Mouse (Mus musculus) neural tube, embryonic 13.5 days (tissue): ENCODE results near the gene Ttll1. TPM values are rescaled to one million over a fixed set of nuclear protein-coding genes. Genes with fewer than 3 reads are reported as not detected.

ENCODE experiments used
- ATAC-seq: fragments of 200-750 bp; cut with Nextera tagmentation; 2 replicates; pipeline ENCODE4 v1.8.0; 2017; ENCODE audit warnings: low read depth, mild to moderate bottlenecking, moderate TSS enrichment, moderate library complexity
- H3K27ac ChIP-seq: fragments of 300-500 bp; sonication (generic); replicated peaks from 2 replicates; pipeline ENCODE4 v1.5.1; 2015; ENCODE audit warnings: moderate library complexity, mild to moderate bottlenecking, inconsistent platforms
- H3K27me3 ChIP-seq: fragments of 300-500 bp; sonication (generic); 2 replicates; pipeline ENCODE4 v1.6.1; 2015; ENCODE audit warnings: mild to moderate bottlenecking, inconsistent platforms
- H3K36me3 ChIP-seq: fragments of 300-500 bp; sonication (generic); 2 replicates; pipeline ENCODE4 v1.6.1; 2015; ENCODE audit warnings: mild to moderate bottlenecking, inconsistent platforms
- H3K4me1 ChIP-seq: fragments of 300-500 bp; sonication (generic); replicated peaks from 2 replicates; pipeline ENCODE4 v1.6.1; 2015; ENCODE audit warnings: inconsistent platforms
- H3K4me2 ChIP-seq: fragments of 300-500 bp; sonication (generic); 2 replicates; pipeline ENCODE4 v1.6.1; 2015; ENCODE audit warnings: inconsistent platforms, mild to moderate bottlenecking, moderate library complexity
- H3K4me3 ChIP-seq: fragments of 300-500 bp; sonication (generic); 2 replicates; pipeline ENCODE4 v1.5.1; 2015; ENCODE audit warnings: mild to moderate bottlenecking, inconsistent platforms
- H3K9ac ChIP-seq: fragments of 300-500 bp; sonication (generic); 2 replicates; pipeline ENCODE4 v1.6.1; 2015; ENCODE audit warnings: moderate library complexity, mild to moderate bottlenecking, inconsistent platforms
- H3K9me3 ChIP-seq: fragments of 300-500 bp; sonication (generic); 2 replicates; pipeline ENCODE4 v1.6.1; 2016; ENCODE audit warnings: inconsistent platforms
- WGBS: fragments of 180-500 bp; shearing (Covaris S2); methylation state at CpG from one replicate; pipeline ENCODE4 v1.1.7; 2015; 5-methylcytosine and 5-hydroxymethylcytosine counted together
- polyA plus RNA-seq: library from polyadenylated mRNA; unstranded; fragments of >200 nt; fragmentation: Nextera tagmentation; extraction: Ambion mirVana; gene quantifications from 2 replicates; pipeline ENCODE4 v1.2.1, GENCODE M21; 2015

The Ttll1 gene
- polyA plus RNA-seq = 107 and 108 TPM in 2 replicates

DNA sequence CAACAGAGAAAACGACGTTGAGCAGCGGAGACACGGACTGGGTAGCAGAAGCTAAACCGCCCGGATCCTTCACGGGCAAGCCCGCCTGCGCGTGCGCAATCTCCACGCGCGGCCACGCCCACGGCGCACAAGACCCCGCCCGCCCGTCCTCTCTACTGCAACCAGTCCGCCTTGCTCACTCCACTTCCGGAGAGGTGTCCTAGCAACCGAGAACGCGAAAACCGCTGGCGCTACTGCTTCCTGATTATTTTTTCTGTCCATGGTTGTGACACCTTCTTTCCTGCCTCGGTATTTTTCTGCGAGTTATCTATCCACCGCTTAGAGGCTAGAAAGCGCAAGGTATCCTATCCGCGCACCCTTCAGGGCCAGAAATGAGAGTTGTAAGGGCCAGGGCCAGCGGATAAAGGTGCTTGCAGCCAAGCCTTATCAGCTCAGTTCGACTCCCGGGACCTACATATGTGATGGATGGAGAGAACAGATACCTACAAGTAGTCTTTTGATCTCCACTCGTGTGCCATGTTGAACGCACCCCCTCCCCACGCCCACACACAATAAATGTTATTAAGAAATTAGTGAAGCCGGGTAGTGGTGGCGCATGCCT lies at the start of gene Ttll1:
Gene Ttll1, minus strand, starts transcription at position 89 of the 601 bp plus-strand sequence.
- Histone ChIP-seq H3K4me1 (peaks cover 32% of the 10 kb centered on the region), H3K27ac (peak within 1 kb of the TSS; percentile 94), H3K36me3 (peaks cover 4% of the 10 kb centered on the region; the same call in 1 of the 2 replicates), H3K9me3 (no peaks in the 10 kb centered on the region), H3K27me3 (peaks cover 3% of the 10 kb centered on the region; the same call in 1 of the 2 replicates), H3K4me3 (peak within 1 kb of the TSS; percentile 67), H3K9ac (peak within 1 kb of the TSS; percentile 85), H3K4me2 (peak within 1 kb of the TSS; percentile 68)
- WGBS = 13% methylated on average over 41 of the region's 41 CpGs
- peak; percentile 96 for ATAC-seq

- H3K4me2 ChIP-seq = peak overlapping the region; percentile 82
- WGBS = under 1% methylated on average over 68 of the region's 74 CpGs
- peak overlapping the region; percentile 90 for H3K4me3 ChIP-seq
- H3K4me1 ChIP-seq = peaks cover 14% of the 10 kb centered on the region
- peak overlapping the region; percentile 97 for H3K27ac ChIP-seq
- no peaks in the 10 kb centered on the region for H3K9me3 ChIP-seq
- H3K36me3 ChIP-seq = peaks cover 31% of the 10 kb centered on the region
- ATAC-seq = peak; percentile 88
- peak overlapping the region; percentile 98 for H3K9ac ChIP-seq
- no peaks in the 10 kb centered on the region for H3K27me3 ChIP-seq
These were observed 44.7 kb upstream of the Ttll1 start for GRCm38 (mm10) chr15:83555161-83555974.

DNA sequence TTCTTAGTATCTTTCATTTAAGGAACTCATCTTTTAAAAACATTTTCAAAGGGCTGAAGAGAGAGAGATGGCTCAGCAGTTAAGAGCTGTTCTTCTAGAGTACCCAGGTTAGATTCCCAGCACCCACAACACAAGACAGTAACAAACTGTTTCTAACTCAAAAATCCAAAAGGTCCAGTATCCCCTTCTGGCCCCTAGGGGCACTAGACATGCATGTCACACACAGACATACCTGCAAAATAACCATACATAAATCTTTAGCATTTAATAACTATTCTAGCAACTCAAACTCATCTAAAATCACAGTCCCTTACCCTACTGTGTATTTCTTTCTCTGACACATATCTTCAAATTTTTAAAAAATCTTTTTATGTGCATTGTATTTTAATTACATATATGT lies 43.1 kb upstream of the Ttll1 start:
- Histone ChIP-seq H3K36me3 (peaks cover 47% of the 10 kb centered on the region), H3K27me3 (no peaks in the 10 kb centered on the region), H3K9ac (no peak overlapping the region), H3K4me1 (peaks cover 14% of the 10 kb centered on the region), H3K4me2 (no peak overlapping the region), H3K27ac (no peak overlapping the region), H3K4me3 (no peak overlapping the region), H3K9me3 (no peaks in the 10 kb centered on the region)
- no peak for ATAC-seq

DNA sequence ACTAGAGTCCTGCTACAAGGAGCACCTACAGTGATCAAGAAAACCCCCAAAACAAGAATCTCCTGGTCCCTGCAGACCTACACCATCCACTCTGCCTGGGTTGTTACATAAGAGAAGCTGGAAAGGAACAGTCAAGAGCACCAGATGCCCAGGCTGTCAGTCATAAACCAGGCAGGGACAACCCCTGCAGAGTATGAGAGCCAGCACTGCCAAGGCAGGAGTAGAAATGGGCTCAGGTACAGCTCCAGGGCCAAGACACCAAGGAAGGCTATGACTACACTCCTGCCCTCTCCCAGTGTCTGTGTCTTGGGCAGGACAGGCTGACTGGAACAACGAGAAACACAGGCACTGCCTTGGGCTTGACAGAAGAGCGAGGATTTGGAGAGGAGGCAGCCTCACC lies 39.4 kb upstream of the Ttll1 start:
- Histone ChIP-seq H3K4me1 (peaks cover 10% of the 10 kb centered on the region), H3K4me2 (no peak overlapping the region), H3K36me3 (peaks cover 84% of the 10 kb centered on the region), H3K9ac (no peak overlapping the region), H3K27me3 (no peaks in the 10 kb centered on the region), H3K9me3 (no peaks in the 10 kb centered on the region), H3K4me3 (no peak overlapping the region), H3K27ac (no peak overlapping the region)
- ATAC-seq = no peak
- 86% methylated on average over 2 of the region's 2 CpGs for WGBS

DNA sequence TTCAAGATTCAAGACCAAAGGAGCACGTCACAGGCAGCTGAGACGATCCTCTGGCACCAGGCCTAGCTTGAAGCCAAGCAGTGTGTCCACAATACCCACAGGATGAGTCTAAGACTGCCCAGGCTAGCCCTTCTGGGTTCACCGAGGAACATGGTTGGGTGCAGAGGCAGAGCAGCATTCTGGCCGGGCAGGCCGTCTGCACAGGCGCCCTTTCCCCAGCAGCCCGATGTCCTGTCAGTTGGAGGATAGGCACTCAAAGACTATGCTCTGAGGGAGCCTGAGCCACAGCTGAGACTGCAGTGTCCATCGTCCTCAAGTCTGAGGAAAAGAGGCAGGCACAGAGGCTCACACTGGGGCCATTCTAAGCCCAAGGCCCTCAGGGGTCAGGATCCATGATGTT lies 36.5 kb upstream of the Ttll1 start:
- 87% methylated on average over 8 of the region's 8 CpGs for WGBS
- Histone ChIP-seq H3K27me3 (no peaks in the 10 kb centered on the region), H3K4me3 (no peak overlapping the region), H3K9ac (no peak overlapping the region), H3K4me2 (no peak overlapping the region), H3K36me3 (peaks cover 74% of the 10 kb centered on the region), H3K9me3 (no peaks in the 10 kb centered on the region), H3K4me1 (no peaks in the 10 kb centered on the region), H3K27ac (no peak overlapping the region)
- no peak for ATAC-seq

DNA sequence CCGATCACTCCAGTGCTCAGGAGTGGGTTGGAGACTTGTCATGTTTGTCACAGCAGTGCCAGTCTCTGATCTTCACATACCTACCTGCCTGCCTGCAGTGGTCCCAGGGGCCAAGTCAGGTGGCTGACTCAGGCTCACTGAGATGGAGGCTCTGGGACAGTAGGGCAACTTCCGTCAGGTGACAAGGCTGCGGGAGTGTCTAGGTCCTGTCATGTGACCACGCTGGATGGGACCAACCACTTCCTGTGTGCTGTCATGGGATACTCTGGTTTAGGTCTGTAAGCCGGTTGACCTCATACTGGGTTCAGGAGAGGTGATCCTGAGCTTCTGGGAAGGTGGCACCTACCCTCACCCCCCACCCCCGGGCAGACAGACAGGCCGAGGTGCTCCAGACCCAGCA lies 35.3 kb upstream of the Ttll1 start:
- Histone ChIP-seq H3K9me3 (no peaks in the 10 kb centered on the region), H3K27me3 (no peaks in the 10 kb centered on the region), H3K4me2 (no peak overlapping the region), H3K36me3 (peaks cover 63% of the 10 kb centered on the region), H3K4me3 (no peak overlapping the region), H3K9ac (no peak overlapping the region), H3K4me1 (no peaks in the 10 kb centered on the region), H3K27ac (no peak overlapping the region)
- ATAC-seq = no peak
- 91% methylated on average over 7 of the region's 7 CpGs for WGBS

DNA sequence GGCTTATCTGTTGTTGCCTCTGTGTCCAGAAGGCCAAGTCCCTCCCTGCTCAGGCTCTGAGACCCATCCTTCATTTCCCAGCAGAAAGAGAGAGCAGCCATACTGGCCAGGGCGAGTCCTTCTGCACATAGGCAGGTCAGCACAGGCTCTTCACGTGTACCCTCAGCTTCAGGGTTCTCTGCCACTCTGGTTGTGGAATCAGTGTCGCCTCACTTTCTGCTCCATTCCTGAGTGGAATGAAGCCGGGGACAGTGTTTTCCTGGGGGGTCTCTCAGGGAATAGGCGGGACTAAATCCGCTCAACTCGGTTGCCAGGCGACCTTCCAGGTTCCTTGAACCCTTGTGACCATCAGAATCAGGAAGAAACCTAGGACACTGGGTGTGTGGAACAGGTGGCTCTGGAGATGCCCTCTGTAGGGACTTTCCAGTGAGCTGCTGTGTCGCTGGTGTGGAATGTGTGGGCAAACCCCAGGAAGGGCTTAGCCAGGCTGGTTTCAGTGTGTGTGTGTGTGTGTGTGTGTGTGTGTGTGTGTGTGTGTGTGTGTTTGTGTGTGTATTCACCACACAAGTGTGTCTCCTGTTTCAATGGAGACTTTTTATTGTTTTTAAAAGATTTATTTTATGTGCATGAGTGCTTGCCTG lies 31.1 kb upstream of the Ttll1 start:
- Histone ChIP-seq H3K9me3 (no peaks in the 10 kb centered on the region), H3K9ac (no peak overlapping the region), H3K27ac (no peak overlapping the region), H3K4me2 (no peak overlapping the region), H3K27me3 (no peaks in the 10 kb centered on the region), H3K4me3 (no peak overlapping the region), H3K4me1 (no peaks in the 10 kb centered on the region), H3K36me3 (peaks cover 20% of the 10 kb centered on the region)
- WGBS = 81% methylated on average over 9 of the region's 9 CpGs
- ATAC-seq = no peak

DNA sequence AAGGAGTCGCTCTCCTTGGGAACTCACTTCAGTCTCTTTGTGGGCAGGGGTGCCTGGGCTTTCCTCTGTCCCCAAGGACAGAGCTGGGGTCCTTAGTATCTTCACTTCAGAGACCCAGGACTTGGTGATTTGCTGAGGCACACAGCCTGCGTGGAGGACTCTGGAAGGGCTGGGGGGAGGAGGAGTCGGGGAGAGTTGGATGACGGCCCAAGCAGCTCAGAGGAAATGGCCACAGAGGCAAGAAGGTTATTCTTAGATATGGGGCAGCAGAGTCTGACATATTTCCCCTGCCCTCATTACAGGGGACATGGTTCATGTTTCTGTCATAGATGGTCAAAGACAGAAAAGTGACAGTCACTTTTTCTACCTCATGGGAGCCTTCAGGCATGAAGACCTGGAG lies 29.2 kb upstream of the Ttll1 start:
- WGBS = 90% methylated on average over 4 of the region's 4 CpGs
- Histone ChIP-seq H3K9ac (no peak overlapping the region), H3K4me1 (no peaks in the 10 kb centered on the region), H3K9me3 (no peaks in the 10 kb centered on the region), H3K4me2 (no peak overlapping the region), H3K27ac (no peak overlapping the region), H3K36me3 (0 out of 2 replicates have a peak, but pooled peaks cover 1% of the 10 kb centered on the region), H3K4me3 (no peak overlapping the region), H3K27me3 (no peaks in the 10 kb centered on the region)
- no peak for ATAC-seq

GRCm38 (mm10) chr15:83538855-83539254 lies 28.2 kb upstream of the Ttll1 start:
- Histone ChIP-seq H3K9me3 (no peaks in the 10 kb centered on the region), H3K9ac (no peak overlapping the region), H3K4me1 (no peaks in the 10 kb centered on the region), H3K4me2 (no peak overlapping the region), H3K36me3 (no peaks in the 10 kb centered on the region), H3K27me3 (no peaks in the 10 kb centered on the region), H3K4me3 (no peak overlapping the region), H3K27ac (no peak overlapping the region)
- ATAC-seq = no peak
- 93% methylated on average over 2 of the region's 2 CpGs for WGBS

- Histone ChIP-seq H3K9me3 (no peaks in the 10 kb centered on the region), H3K36me3 (no peaks in the 10 kb centered on the region), H3K4me1 (no peaks in the 10 kb centered on the region), H3K27me3 (no peaks in the 10 kb centered on the region), H3K9ac (no peak overlapping the region), H3K27ac (no peak overlapping the region), H3K4me2 (no peak overlapping the region), H3K4me3 (no peak overlapping the region)
- WGBS = 81% methylated on average over 6 of the region's 6 CpGs
- ATAC-seq = no peak
These were observed 25.2 kb upstream of the Ttll1 start for GRCm38 (mm10) chr15:83535890-83536231.

DNA sequence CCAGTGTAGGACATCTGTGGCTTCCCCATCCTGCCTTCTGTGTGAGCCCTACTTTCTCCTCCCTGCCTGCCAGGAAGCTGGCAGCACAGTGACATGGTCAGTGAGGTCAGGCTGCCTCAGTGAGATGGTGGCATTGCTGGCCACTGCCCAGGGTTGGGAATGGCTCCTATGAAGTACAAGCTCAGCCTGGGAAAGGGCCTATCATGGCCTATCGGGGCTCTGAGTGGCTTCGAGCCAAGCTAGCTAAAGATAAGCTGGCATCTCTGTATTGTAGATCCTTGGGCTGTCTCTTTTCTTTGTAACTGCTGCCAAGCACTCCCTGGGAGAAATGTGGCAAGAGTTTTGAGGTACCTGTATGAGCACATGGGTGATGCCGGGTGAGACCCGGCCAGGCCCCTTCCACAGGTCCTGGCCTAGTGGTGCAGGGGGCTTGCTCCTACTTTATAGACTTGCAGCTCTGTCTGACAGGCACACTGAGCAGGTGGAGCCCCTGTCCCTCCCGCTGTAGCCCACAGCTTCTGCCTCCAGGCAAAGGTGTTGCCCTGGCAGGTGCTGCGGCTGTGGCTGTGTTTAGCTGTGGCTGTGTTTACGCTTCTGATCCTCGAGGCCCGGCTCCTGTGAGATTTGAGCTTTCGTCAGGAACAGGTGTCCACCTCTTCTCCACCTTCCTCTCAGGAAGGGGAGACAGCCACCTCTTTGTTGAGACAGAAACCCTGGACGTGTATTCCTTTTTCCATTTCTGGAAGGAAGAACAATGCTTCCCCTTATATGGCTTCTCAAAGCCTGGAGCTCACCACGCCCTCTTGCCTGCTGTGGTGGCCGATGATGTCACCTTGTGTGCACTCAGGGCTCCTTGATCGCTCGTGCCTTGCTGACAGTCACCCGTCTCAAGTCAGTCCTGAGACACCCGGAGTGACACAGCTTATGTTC lies 24.5 kb upstream of the Ttll1 start:
- no peak overlapping the region for H3K9ac ChIP-seq

More for the DNA sequence above, 24.5 kb upstream of the Ttll1 start:
- Histone ChIP-seq H3K4me2 (no peak overlapping the region), H3K27ac (no peak overlapping the region), H3K36me3 (no peaks in the 10 kb centered on the region), H3K4me1 (no peaks in the 10 kb centered on the region), H3K27me3 (no peaks in the 10 kb centered on the region), H3K4me3 (no peak overlapping the region), H3K9me3 (no peaks in the 10 kb centered on the region)
- WGBS = 80% methylated on average over 17 of the region's 17 CpGs
- ATAC-seq = no peak
